Mouse (Mus musculus) hindbrain, embryonic 15.5 days (tissue): ENCODE data around the gene Kdm4d. TPM values are rescaled to one million over a fixed set of nuclear protein-coding genes. Genes with fewer than 3 reads are reported as not detected.

ENCODE experiments used
- ATAC-seq: fragments of 200-750 bp; cut with Nextera tagmentation; 2 replicates; pipeline ENCODE4 v1.8.0; 2017; ENCODE audit warnings: low read depth, moderate number of reproducible peaks, moderate TSS enrichment; ENCODE audit not compliant: low FRiP score
- H3K27ac ChIP-seq: fragments of 300-500 bp; sonication (generic); replicated peaks from 2 replicates; pipeline ENCODE4 v1.5.1; 2015; ENCODE audit warnings: mild to moderate bottlenecking, inconsistent platforms
- H3K27me3 ChIP-seq: fragments of 300-500 bp; sonication (generic); 2 replicates; pipeline ENCODE4 v1.6.1; 2015; ENCODE audit warnings: control low read depth, inconsistent platforms
- H3K36me3 ChIP-seq: fragments of 300-500 bp; sonication (generic); 2 replicates; pipeline ENCODE4 v1.6.1; 2015; ENCODE audit warnings: control low read depth, inconsistent platforms
- H3K4me1 ChIP-seq: fragments of 300-500 bp; sonication (generic); replicated peaks from 2 replicates; pipeline ENCODE4 v1.6.1; 2015; ENCODE audit warnings: control low read depth, inconsistent platforms
- H3K4me2 ChIP-seq: fragments of 300-500 bp; sonication (generic); 2 replicates; pipeline ENCODE4 v1.6.1; 2015; ENCODE audit warnings: moderate library complexity, mild to moderate bottlenecking, inconsistent platforms
- H3K4me3 ChIP-seq: fragments of 300-500 bp; sonication (generic); 2 replicates; pipeline ENCODE4 v1.5.1; 2015; ENCODE audit warnings: mild to moderate bottlenecking, inconsistent platforms
- H3K9ac ChIP-seq: fragments of 300-500 bp; sonication (generic); 2 replicates; pipeline ENCODE4 v1.6.1; 2015; ENCODE audit warnings: inconsistent platforms
- H3K9me3 ChIP-seq: fragments of 300-500 bp; sonication (generic); 2 replicates; pipeline ENCODE4 v1.6.1; 2016; ENCODE audit warnings: control low read depth, inconsistent platforms
- WGBS: fragments of 180-500 bp; shearing (Covaris S2); methylation state at CpG from one replicate; pipeline ENCODE4 v1.1.7; 2015; 5-methylcytosine and 5-hydroxymethylcytosine counted together
- polyA plus RNA-seq: library from polyadenylated mRNA; unstranded; fragments of >200 nt; fragmentation: Nextera tagmentation; extraction: Ambion mirVana; gene quantifications from 2 replicates; pipeline ENCODE4 v1.2.1, GENCODE M21; 2015

Gene Kdm4d
- 0.72 and 1.2 TPM in 2 replicates for polyA plus RNA-seq

DNA sequence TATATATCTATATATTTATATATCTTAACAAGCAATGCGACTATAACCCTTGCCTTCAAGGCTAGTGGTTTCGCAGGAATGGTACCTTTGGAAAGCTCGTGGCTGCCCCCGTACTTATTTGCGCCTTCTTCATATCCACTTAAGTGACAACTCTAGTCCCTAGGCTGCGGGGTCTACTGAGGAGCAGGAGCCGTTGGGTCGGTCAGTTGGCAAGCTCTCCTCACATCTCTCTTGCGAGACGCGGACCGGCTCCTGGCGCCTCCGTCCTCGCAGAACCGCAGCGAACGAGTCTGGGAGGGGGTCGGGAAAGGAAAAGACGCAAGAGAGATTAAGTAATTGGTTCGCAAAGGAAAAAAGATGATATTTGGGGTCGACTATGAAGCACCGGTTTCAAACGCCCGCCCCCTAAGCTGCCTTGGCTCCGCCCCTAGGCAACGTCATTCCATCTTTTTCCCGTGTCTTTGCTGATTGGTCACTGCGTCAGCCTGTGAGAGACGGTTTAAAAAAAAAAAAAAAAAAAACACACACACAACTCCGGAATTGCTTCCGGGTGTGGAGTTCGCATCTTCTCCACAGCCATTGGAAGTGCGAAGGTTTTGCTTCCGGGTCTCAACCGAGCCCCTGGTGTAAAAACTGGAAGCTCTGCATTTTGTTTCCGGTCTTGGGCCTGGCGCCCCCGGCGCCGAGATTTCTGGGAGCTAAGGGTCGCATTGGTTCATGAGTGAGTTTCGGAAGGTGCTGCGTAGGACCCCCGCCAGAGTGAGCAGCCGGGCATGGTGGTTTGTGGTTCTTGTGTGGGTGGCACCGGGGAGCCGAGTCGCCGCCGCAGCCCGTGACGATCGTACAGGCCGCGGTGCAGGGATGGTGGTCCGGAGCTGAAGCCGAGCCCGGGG, at the start of gene Kdm4d, which contains the start of gene Cwc15:
Gene Kdm4d (minus strand): TSS at position 460 of the 893 bp plus-strand sequence.
Gene Cwc15 (plus strand): TSS at position 595 of the 893 bp plus-strand sequence.
- Histone ChIP-seq H3K4me1 (peaks cover 21% of the 10 kb centered on the region), H3K27me3 (no peaks in the 10 kb centered on the region), H3K9me3 (no peaks in the 10 kb centered on the region), H3K4me3 (peak within 1 kb of the TSS; percentile 68), H3K36me3 (peaks cover 31% of the 10 kb centered on the region), H3K9ac (peak within 1 kb of the TSS; percentile 79), H3K27ac (peak within 1 kb of the TSS; percentile 89), H3K4me2 (peak within 1 kb of the TSS; percentile 88)
- WGBS, result under 1% methylated on average over 59 of the region's 59 CpGs
- peak; percentile 99 for ATAC-seq

DNA sequence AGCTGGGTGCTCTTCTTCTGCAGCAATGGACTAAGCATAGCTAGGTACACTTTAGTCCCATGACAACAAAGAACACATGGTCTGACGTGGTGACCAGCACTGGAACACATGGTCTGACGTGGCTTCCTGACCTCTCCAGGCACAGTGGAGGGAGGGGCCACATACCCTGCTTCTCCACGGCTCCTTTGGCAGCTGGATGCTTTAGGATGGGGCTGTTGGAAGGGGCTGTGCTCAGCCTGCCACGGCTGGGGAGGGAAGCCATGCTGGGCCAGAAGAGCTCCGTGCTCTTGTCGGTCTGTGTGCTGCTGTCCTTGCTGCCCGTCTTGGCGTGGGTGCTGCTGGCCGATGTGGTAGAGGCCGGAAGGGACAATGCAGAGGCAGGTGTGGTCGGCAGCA, 48.1 kb upstream of the Kdm4d start:
- H3K27me3 ChIP-seq, result no peaks in the 10 kb centered on the region
- H3K27ac ChIP-seq, result no peak overlapping the region
- H3K9me3 ChIP-seq, result no peaks in the 10 kb centered on the region
- no peak for ATAC-seq
- WGBS, result 86% methylated on average over 11 of the region's 11 CpGs
- H3K4me1 ChIP-seq, result no peaks in the 10 kb centered on the region
- H3K4me2 ChIP-seq, result no peak overlapping the region
- no peak overlapping the region for H3K4me3 ChIP-seq
- no peak overlapping the region for H3K9ac ChIP-seq
- H3K36me3 ChIP-seq, result peaks cover 42% of the 10 kb centered on the region

DNA sequence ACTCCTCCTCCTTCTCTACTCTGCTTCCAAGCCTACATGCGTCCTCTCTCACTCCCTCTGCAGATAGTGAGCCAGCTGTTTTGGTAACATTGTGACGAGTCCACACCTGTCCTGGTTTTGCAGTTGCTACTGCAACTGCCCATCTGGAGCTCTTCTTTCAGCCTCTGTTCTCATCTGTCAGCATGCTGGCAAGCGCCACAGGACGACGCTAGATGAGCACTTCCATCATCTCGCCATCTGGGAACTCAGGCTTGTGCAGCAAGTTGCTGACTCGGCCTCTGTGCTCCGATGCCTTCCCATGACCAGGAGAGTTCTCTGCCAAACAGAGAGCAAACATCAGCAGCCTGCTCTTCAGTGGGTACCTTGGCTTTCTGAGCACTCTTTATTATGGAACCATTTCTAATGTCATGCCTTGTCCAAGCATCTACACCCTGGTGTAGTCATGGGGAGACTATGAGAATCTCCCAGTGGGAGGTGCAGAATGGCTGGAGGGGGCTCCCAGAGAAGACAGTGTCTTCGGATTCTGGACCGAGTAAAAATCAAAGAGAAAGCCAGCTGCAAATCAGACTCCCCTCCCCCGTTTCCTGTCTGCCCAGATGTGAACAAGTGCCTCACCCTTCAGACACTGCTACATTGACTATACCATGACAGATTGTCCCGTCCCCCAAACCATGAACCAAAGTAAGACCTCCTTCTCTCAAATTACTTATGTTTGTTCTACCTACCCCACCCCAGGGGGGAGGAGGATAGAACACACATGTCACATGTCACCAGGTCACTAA, 47.5 kb upstream of the Kdm4d start:
- no peak overlapping the region for H3K4me2 ChIP-seq
- no peak overlapping the region for H3K9ac ChIP-seq
- H3K9me3 ChIP-seq, result no peaks in the 10 kb centered on the region
- H3K36me3 ChIP-seq, result peaks cover 42% of the 10 kb centered on the region
- no peaks in the 10 kb centered on the region for H3K4me1 ChIP-seq
- no peaks in the 10 kb centered on the region for H3K27me3 ChIP-seq
- no peak overlapping the region for H3K4me3 ChIP-seq
- 80% methylated on average over 12 of the region's 12 CpGs for WGBS
- ATAC-seq, result peak; percentile 48; the same call in 1 of the 2 replicates
- H3K27ac ChIP-seq, result no peak overlapping the region

DNA sequence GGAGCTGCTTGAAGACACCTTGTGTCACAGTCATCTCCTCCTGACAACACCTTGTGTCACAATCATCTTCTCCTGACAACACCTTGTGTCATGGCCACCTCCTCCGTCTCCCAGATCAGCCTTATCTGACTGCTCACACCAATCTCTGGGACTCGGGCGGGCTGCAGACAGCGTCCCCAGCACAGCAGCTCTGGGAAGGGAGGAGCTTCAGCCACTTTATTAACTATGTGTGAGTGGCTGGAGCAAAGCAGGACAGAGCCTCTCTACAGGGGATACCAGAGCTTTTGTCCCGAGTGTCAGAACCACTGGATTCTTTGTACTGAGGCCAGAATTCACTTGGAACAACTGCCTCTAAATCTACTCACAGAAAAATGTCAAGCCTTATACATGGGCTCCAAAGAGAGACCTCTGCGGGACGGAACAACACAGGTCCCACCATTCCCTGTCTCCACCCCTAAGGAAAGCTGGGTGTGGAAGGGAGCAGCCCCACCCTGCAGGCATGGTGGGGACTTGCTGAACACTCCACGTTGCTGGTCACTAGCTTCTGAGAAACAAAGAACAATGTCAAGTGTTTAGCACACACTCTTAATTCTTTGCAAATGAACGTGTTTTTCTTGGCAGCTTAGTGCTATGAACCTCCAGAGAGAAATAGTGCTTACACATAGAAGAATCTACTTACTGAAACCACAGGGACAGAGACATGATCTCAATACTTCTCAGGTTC, 43.9 kb upstream of the Kdm4d start:
- Histone ChIP-seq H3K27me3 (no peaks in the 10 kb centered on the region), H3K4me2 (no peak overlapping the region), H3K4me3 (no peak overlapping the region), H3K9ac (no peak overlapping the region), H3K9me3 (no peaks in the 10 kb centered on the region), H3K36me3 (peaks cover 25% of the 10 kb centered on the region), H3K4me1 (no peaks in the 10 kb centered on the region), H3K27ac (no peak overlapping the region)
- no peak for ATAC-seq
- WGBS, result 58% methylated on average over 9 of the region's 9 CpGs

DNA sequence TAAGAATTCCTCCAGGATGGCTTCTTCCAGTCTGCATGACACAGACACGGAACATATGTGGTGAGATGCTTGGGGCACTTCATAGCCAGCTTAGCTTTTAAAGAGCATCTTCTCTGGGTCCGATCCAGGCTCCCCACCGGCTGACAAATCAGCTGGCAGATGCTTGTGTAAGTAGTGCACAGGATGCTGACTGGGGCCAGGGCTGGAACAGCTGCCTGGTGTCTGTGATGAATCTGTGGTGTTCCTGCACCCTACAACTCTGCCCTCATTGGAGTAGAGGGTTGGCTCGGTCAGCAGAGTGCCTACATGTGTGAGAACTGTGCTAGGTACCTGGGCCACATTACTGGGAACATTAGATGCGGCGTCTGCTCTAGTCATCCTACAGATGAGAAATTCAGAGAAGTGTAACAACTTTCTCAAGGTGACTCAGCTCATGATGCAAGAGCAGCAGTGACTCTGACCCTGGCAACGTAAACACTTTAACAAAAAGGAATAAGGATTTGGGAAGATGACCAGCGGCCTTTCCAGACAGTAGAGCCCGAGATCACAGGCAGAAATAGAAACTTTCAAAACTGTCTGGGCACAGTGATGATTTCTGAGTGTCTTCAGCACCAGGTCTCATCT, 34.7 kb upstream of the Kdm4d start:
- Histone ChIP-seq H3K27me3 (no peaks in the 10 kb centered on the region), H3K9ac (no peak overlapping the region), H3K4me3 (no peak overlapping the region), H3K4me2 (no peak overlapping the region), H3K9me3 (no peaks in the 10 kb centered on the region), H3K36me3 (no peaks in the 10 kb centered on the region), H3K4me1 (0 out of 2 replicates have a peak, but pooled peaks cover 3% of the 10 kb centered on the region), H3K27ac (no peak overlapping the region)
- ATAC-seq, result peak; percentile 69
- 78% methylated on average over 9 of the region's 9 CpGs for WGBS

DNA sequence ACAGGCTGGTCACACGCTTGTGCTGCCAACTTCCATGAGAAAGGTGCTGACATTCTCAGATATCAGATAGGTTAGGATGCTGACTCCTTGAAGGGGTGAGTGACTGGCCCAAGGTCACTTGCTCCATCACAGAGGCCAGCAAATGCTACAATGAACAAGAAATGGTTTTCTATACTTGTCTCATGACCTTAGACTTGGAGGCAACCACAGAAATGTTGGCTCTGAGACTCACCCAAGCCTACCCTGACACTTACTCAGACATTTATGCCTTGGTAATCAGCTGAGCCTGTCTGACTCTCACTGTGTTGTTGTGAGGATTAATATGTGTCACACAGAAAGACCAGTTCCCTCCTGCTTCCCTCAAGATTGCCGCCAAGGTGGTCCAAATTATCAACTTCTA, 33.4 kb upstream of the Kdm4d start:
- ATAC-seq, result no peak
- WGBS, result 96% methylated on average over 2 of the region's 2 CpGs

DNA sequence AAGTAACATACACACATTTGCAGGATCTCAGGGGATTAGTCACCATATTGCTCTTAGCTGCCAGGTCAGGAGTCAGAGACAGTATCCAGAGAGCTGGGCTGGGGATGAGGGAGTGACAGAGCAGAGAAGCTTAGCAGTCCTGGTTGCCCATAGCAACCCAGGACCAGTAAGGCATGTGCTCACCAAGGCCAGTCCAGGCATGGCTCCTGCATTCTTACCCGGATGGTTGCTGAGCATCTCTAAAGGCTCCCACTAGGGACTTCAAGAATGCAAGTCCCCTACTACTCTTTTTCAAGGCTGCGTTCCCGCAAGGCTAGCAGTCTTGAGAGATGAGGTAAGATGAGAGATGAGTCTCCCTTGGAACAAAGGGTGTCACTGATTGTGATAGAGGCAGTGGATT, 32.0 kb upstream of the Kdm4d start:
- H3K4me3 ChIP-seq, result no peak overlapping the region
- H3K4me2 ChIP-seq, result no peak overlapping the region
- WGBS, result 14% methylated on average over 3 of the region's 3 CpGs
- peak; percentile 74; the same call in 1 of the 2 replicates for ATAC-seq
- no peaks in the 10 kb centered on the region for H3K9me3 ChIP-seq
- no peaks in the 10 kb centered on the region for H3K27me3 ChIP-seq
- H3K36me3 ChIP-seq, result no peaks in the 10 kb centered on the region
- H3K27ac ChIP-seq, result no peak overlapping the region
- no peak overlapping the region for H3K9ac ChIP-seq
- 0 out of 2 replicates have a peak, but pooled peaks cover 3% of the 10 kb centered on the region for H3K4me1 ChIP-seq

More for the DNA sequence above, 33.4 kb upstream of the Kdm4d start:
- Histone ChIP-seq H3K36me3 (no peaks in the 10 kb centered on the region), H3K27me3 (no peaks in the 10 kb centered on the region), H3K4me2 (no peak overlapping the region), H3K27ac (no peak overlapping the region), H3K9me3 (no peaks in the 10 kb centered on the region), H3K9ac (no peak overlapping the region), H3K4me1 (0 out of 2 replicates have a peak, but pooled peaks cover 3% of the 10 kb centered on the region), H3K4me3 (no peak overlapping the region)

DNA sequence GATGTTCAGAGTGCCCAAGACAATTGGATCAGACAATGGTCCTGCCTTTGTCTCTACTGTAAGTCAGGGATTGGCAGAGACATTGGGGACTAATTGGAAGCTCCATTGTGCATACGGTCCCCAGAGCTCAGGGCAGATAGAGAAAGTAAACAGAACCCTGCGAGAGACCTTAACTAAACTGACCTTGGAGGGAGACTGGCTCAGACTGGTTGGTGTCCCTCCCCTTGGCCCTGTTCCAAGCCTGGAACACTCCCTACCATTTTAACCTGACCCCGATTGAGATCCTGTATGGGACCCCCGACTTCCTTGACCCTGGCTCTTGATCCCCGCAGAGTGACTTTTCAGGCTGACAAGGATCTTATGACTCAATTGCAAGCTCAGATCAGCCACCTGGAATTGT, 29.7 kb upstream of the Kdm4d start:
- H3K36me3 ChIP-seq, result no peaks in the 10 kb centered on the region
- no peaks in the 10 kb centered on the region for H3K9me3 ChIP-seq
- ATAC-seq, result no peak
- H3K4me2 ChIP-seq, result no peak overlapping the region
- no peaks in the 10 kb centered on the region for H3K27me3 ChIP-seq
- no peak overlapping the region for H3K27ac ChIP-seq
- no peak overlapping the region for H3K9ac ChIP-seq
- H3K4me3 ChIP-seq, result no peak overlapping the region
- H3K4me1 ChIP-seq, result 0 out of 2 replicates have a peak, but pooled peaks cover 3% of the 10 kb centered on the region
- WGBS, result 83% methylated on average over 5 of the region's 5 CpGs

DNA sequence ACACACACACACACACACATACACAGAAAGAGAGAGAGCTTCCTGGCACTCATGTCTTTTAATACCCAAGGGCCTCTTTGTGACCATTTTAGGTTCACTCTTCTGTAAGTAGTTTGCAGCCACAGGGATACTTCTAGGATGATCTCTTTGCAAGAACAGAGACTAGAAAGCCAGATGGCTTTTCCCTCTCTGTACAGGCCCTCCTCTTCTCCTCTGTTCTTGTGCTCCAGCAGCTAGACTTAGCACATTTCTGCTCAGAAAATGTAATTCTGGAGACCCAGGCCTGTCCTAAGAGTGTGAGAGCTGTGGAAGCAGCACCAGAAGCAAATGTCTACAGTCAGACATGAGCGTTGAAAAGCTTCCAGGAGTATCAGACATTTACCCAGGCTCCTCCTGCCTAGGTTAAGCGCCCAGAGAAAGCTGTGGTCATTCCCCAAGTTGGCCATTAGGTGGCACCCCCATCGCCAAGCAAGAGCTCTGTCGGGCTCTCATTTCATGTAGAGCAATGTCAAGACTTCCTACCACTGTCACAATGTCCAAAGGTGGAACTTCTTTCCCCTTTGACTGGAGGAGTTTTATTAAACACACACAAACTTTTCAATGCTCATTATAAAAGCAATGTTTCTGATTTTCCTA, 23.2 kb upstream of the Kdm4d start:
- Histone ChIP-seq H3K36me3 (no peaks in the 10 kb centered on the region), H3K4me2 (no peak overlapping the region), H3K4me1 (no peaks in the 10 kb centered on the region), H3K9me3 (no peaks in the 10 kb centered on the region), H3K4me3 (no peak overlapping the region), H3K27ac (no peak overlapping the region), H3K27me3 (no peaks in the 10 kb centered on the region), H3K9ac (no peak overlapping the region)
- peak; percentile 86 for ATAC-seq
- WGBS, result 8% methylated on average over 4 of the region's 4 CpGs

DNA sequence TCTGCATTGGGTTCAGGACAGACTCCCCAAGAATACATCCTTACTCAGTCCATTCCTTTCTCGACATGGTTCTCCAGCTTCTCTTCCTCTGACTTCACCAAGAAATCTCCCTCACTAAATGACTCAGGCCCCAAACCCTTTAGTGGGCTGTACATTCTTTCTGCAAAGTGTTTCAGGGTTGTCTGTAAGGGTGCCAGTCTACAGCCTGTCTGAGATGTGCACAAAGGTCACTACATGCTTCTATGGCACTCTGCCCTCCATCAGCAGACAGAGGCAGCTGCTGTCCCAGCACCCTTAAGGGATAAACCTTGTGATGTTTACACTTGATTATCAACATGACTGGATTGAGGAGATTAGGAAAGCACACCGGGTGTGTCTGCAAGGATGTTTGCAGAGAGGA, 21.4 kb upstream of the Kdm4d start:
- WGBS, result 68% methylated on average over 2 of the region's 2 CpGs
- ATAC-seq, result no peak

More for the DNA sequence above, 21.4 kb upstream of the Kdm4d start:
- H3K4me3 ChIP-seq, result no peak overlapping the region
- H3K36me3 ChIP-seq, result no peaks in the 10 kb centered on the region
- H3K9ac ChIP-seq, result no peak overlapping the region
- no peaks in the 10 kb centered on the region for H3K4me1 ChIP-seq
- no peaks in the 10 kb centered on the region for H3K9me3 ChIP-seq
- H3K4me2 ChIP-seq, result no peak overlapping the region
- no peak overlapping the region for H3K27ac ChIP-seq
- H3K27me3 ChIP-seq, result no peaks in the 10 kb centered on the region
